Mouse (Mus musculus): Measurements from ENCODE around the gene Gm20931. TPM values are rescaled to one million over a fixed set of nuclear protein-coding genes. Genes with fewer than 3 reads are reported as not detected.
"Not testable (repeated sequence)": the region's sequence is repeated elsewhere in the genome, so short reads cannot be mapped to it uniquely, and the experiment has no call there.

Gene Gm20931
- not detected in 2 replicates for polyA plus RNA-seq (2015; fragmentation: Nextera tagmentation; extraction: Ambion mirVana)

GRCm38 (mm10) chrY:55213420-55213819, at the start of gene Gm20931:
TSS of gene Gm20931 (plus strand) at chrY:55213720.
- not testable (repeated sequence) for H3K4me2 ChIP-seq (replicated peaks); H3K36me3 ChIP-seq; H3K9me3 ChIP-seq; H3K4me3 ChIP-seq (replicated peaks); H3K9ac ChIP-seq (replicated peaks); H3K4me1 ChIP-seq (replicated peaks); ATAC-seq; H3K27me3 ChIP-seq; H3K27ac ChIP-seq
- no CpG with 5 or more reads among the region's 6 CpGs for WGBS
